Mouse (Mus musculus) intestine, embryonic 15.5 days (tissue): Measurements from ENCODE around the gene Grk1. TPM values are rescaled to one million over a fixed set of nuclear protein-coding genes. Genes with fewer than 3 reads are reported as not detected.
A peak's percentile ranks its signal among the peaks of the same experiment; 100 is the strongest.

Experiments used
- ATAC-seq: fragments of 200-750 bp; cut with Nextera tagmentation; 2 replicates; pipeline ENCODE4 v1.8.0; 2017; ENCODE audit warnings: moderate TSS enrichment, moderate library complexity
- H3K27ac ChIP-seq: fragments of 300-500 bp; sonication (generic); 2 replicates; pipeline ENCODE4 v1.5.1; 2015; ENCODE audit warnings: mild to moderate bottlenecking, inconsistent platforms
- H3K27me3 ChIP-seq: fragments of 300-500 bp; sonication (generic); replicated peaks from 2 replicates; pipeline ENCODE4 v1.6.1; 2015; ENCODE audit warnings: inconsistent platforms
- H3K36me3 ChIP-seq: fragments of 300-500 bp; sonication (generic); 2 replicates; pipeline ENCODE4 v1.6.1; 2015; ENCODE audit warnings: inconsistent platforms
- H3K4me1 ChIP-seq: fragments of 300-500 bp; sonication (generic); replicated peaks from 2 replicates; pipeline ENCODE4 v1.6.1; 2015; ENCODE audit warnings: inconsistent platforms
- H3K4me2 ChIP-seq: fragments of 300-500 bp; sonication (generic); replicated peaks from 2 replicates; pipeline ENCODE4 v1.6.1; 2015; ENCODE audit warnings: mild to moderate bottlenecking, inconsistent platforms
- H3K4me3 ChIP-seq: fragments of 300-500 bp; sonication (generic); replicated peaks from 2 replicates; pipeline ENCODE4 v1.5.1; 2015; ENCODE audit warnings: inconsistent platforms
- H3K9ac ChIP-seq: fragments of 300-500 bp; sonication (generic); 2 replicates; pipeline ENCODE4 v1.6.1; 2015; ENCODE audit warnings: inconsistent platforms
- H3K9me3 ChIP-seq: fragments of 300-500 bp; sonication (generic); 2 replicates; pipeline ENCODE4 v1.6.1; 2016; ENCODE audit warnings: inconsistent platforms
- WGBS: fragments of 180-500 bp; shearing (Covaris S2); methylation state at CpG from one replicate; pipeline ENCODE4 v1.1.7; 2015; 5-methylcytosine and 5-hydroxymethylcytosine counted together
- polyA plus RNA-seq: library from polyadenylated mRNA; unstranded; fragments of >200 nt; fragmentation: Nextera tagmentation; extraction: Ambion mirVana; gene quantifications from 2 replicates; pipeline ENCODE4 v1.2.1, GENCODE M21; 2015

Gene Grk1
- polyA plus RNA-seq: not detected in 2 replicates

- Histone ChIP-seq H3K4me3 (no peak within 1 kb of the TSS), H3K4me1 (no peaks in the 10 kb centered on the region), H3K4me2 (no peak within 1 kb of the TSS), H3K36me3 (no peaks in the 10 kb centered on the region), H3K9ac (no peak within 1 kb of the TSS), H3K27me3 (no peaks in the 10 kb centered on the region), H3K27ac (no peak within 1 kb of the TSS), H3K9me3 (no peaks in the 10 kb centered on the region)
- ATAC-seq: no peak
- WGBS: 78% methylated on average over 5 of the region's 5 CpGs
Observed at GRCm38 (mm10) chr8:13404666-13405131, at the start of gene Grk1. Gene Grk1 (plus strand): TSS chr8:13405081.

- Histone ChIP-seq H3K4me1 (peaks cover 8% of the 10 kb centered on the region; the same call in 1 of the 2 replicates), H3K27ac (0 out of 2 replicates have a peak overlapping the region, but pooled peaks have one; percentile 13), H3K36me3 (peaks cover 72% of the 10 kb centered on the region)
Observed at GRCm38 (mm10) chr8:13356221-13356620, 48.7 kb upstream of the Grk1 start.

GRCm38 (mm10) chr8:13356681-13357080, 48.2 kb upstream of the Grk1 start:
- Histone ChIP-seq H3K4me2 (no peak overlapping the region), H3K36me3 (peaks cover 77% of the 10 kb centered on the region), H3K9ac (no peak overlapping the region), H3K4me1 (0 out of 2 replicates have a peak, but pooled peaks cover 3% of the 10 kb centered on the region), H3K27ac (0 out of 2 replicates have a peak overlapping the region, but pooled peaks have one; percentile 13), H3K9me3 (no peaks in the 10 kb centered on the region), H3K27me3 (no peaks in the 10 kb centered on the region), H3K4me3 (no peak overlapping the region)
- WGBS: 66% methylated on average over 10 of the region's 10 CpGs
- peak; percentile 32; the same call in 1 of the 2 replicates for ATAC-seq

More at GRCm38 (mm10) chr8:13356221-13356620, 48.7 kb upstream of the Grk1 start:
- Histone ChIP-seq H3K4me3 (no peak overlapping the region), H3K4me2 (no peak overlapping the region), H3K27me3 (no peaks in the 10 kb centered on the region), H3K9me3 (no peaks in the 10 kb centered on the region), H3K9ac (no peak overlapping the region)
- WGBS: 79% methylated on average over 6 of the region's 6 CpGs
- ATAC-seq: no peak

GRCm38 (mm10) chr8:13360213-13360612, 44.7 kb upstream of the Grk1 start:
- H3K4me2 ChIP-seq: no peak overlapping the region
- H3K9me3 ChIP-seq: no peaks in the 10 kb centered on the region
- no peaks in the 10 kb centered on the region for H3K27me3 ChIP-seq
- ATAC-seq: no peak
- H3K27ac ChIP-seq: no peak overlapping the region
- H3K36me3 ChIP-seq: peaks cover 76% of the 10 kb centered on the region
- WGBS: 92% methylated on average over 7 of the region's 7 CpGs
- no peaks in the 10 kb centered on the region for H3K4me1 ChIP-seq
- no peak overlapping the region for H3K9ac ChIP-seq
- H3K4me3 ChIP-seq: no peak overlapping the region

- peaks cover 77% of the 10 kb centered on the region for H3K36me3 ChIP-seq
- H3K27ac ChIP-seq: no peak overlapping the region
- H3K4me3 ChIP-seq: no peak overlapping the region
- 91% methylated on average over 6 of the region's 6 CpGs for WGBS
- H3K4me1 ChIP-seq: no peaks in the 10 kb centered on the region
- no peak for ATAC-seq
- no peak overlapping the region for H3K9ac ChIP-seq
- H3K9me3 ChIP-seq: no peaks in the 10 kb centered on the region
- no peaks in the 10 kb centered on the region for H3K27me3 ChIP-seq
- H3K4me2 ChIP-seq: no peak overlapping the region
Observed at GRCm38 (mm10) chr8:13361865-13362264, 43.0 kb upstream of the Grk1 start.

GRCm38 (mm10) chr8:13373151-13373662, 31.7 kb upstream of the Grk1 start:
- Histone ChIP-seq H3K4me2 (no peak overlapping the region), H3K9me3 (no peaks in the 10 kb centered on the region), H3K27me3 (no peaks in the 10 kb centered on the region), H3K9ac (no peak overlapping the region), H3K4me1 (no peaks in the 10 kb centered on the region), H3K27ac (no peak overlapping the region), H3K4me3 (no peak overlapping the region), H3K36me3 (peaks cover 61% of the 10 kb centered on the region)
- no peak for ATAC-seq
- WGBS: 85% methylated on average over 8 of the region's 8 CpGs

- Histone ChIP-seq H3K27me3 (no peaks in the 10 kb centered on the region), H3K27ac (no peak overlapping the region), H3K36me3 (peaks cover 10% of the 10 kb centered on the region), H3K9ac (no peak overlapping the region), H3K4me2 (no peak overlapping the region), H3K9me3 (no peaks in the 10 kb centered on the region), H3K4me3 (no peak overlapping the region), H3K4me1 (no peaks in the 10 kb centered on the region)
- ATAC-seq: no peak
- 86% methylated on average over 7 of the region's 7 CpGs for WGBS
Observed at GRCm38 (mm10) chr8:13381630-13382029, 23.3 kb upstream of the Grk1 start.

- no peak for ATAC-seq
- Histone ChIP-seq H3K4me2 (no peak overlapping the region), H3K9me3 (no peaks in the 10 kb centered on the region), H3K4me1 (no peaks in the 10 kb centered on the region), H3K27me3 (no peaks in the 10 kb centered on the region), H3K27ac (no peak overlapping the region), H3K36me3 (peaks cover 10% of the 10 kb centered on the region), H3K4me3 (no peak overlapping the region), H3K9ac (no peak overlapping the region)
- 87% methylated on average over 3 of the region's 3 CpGs for WGBS
Observed at GRCm38 (mm10) chr8:13382536-13382935, 22.3 kb upstream of the Grk1 start.

- no peak overlapping the region for H3K27ac ChIP-seq
- no peak overlapping the region for H3K4me2 ChIP-seq
- no peaks in the 10 kb centered on the region for H3K9me3 ChIP-seq
- no peaks in the 10 kb centered on the region for H3K4me1 ChIP-seq
- H3K27me3 ChIP-seq: no peaks in the 10 kb centered on the region
- WGBS: 87% methylated on average over 4 of the region's 4 CpGs
- no peak overlapping the region for H3K4me3 ChIP-seq
- no peak for ATAC-seq
- H3K9ac ChIP-seq: no peak overlapping the region
- peaks cover 10% of the 10 kb centered on the region for H3K36me3 ChIP-seq
Observed at GRCm38 (mm10) chr8:13382999-13383398, 21.9 kb upstream of the Grk1 start.

- WGBS: 73% methylated on average over 13 of the region's 13 CpGs
- H3K4me1 ChIP-seq: no peaks in the 10 kb centered on the region
Observed at GRCm38 (mm10) chr8:13386366-13386765, 18.5 kb upstream of the Grk1 start.

GRCm38 (mm10) chr8:13387728-13388127, 17.2 kb upstream of the Grk1 start:
- H3K36me3 ChIP-seq: no peaks in the 10 kb centered on the region
- no peak overlapping the region for H3K9ac ChIP-seq
- H3K9me3 ChIP-seq: no peaks in the 10 kb centered on the region
- no peaks in the 10 kb centered on the region for H3K4me1 ChIP-seq
- H3K27me3 ChIP-seq: no peaks in the 10 kb centered on the region
- ATAC-seq: no peak
- 85% methylated on average over 8 of the region's 8 CpGs for WGBS
- no peak overlapping the region for H3K4me3 ChIP-seq
- no peak overlapping the region for H3K27ac ChIP-seq
- no peak overlapping the region for H3K4me2 ChIP-seq

More at GRCm38 (mm10) chr8:13386366-13386765, 18.5 kb upstream of the Grk1 start:
- Histone ChIP-seq H3K4me2 (no peak overlapping the region), H3K9me3 (no peaks in the 10 kb centered on the region), H3K9ac (no peak overlapping the region), H3K4me3 (no peak overlapping the region), H3K27ac (no peak overlapping the region), H3K36me3 (no peaks in the 10 kb centered on the region), H3K27me3 (no peaks in the 10 kb centered on the region)
- ATAC-seq: no peak

GRCm38 (mm10) chr8:13388744-13389143, 16.1 kb upstream of the Grk1 start:
- no peak for ATAC-seq
- Histone ChIP-seq H3K4me1 (no peaks in the 10 kb centered on the region), H3K27me3 (no peaks in the 10 kb centered on the region), H3K4me3 (no peak overlapping the region), H3K9ac (no peak overlapping the region), H3K27ac (no peak overlapping the region), H3K9me3 (no peaks in the 10 kb centered on the region), H3K36me3 (no peaks in the 10 kb centered on the region), H3K4me2 (no peak overlapping the region)
- WGBS: 66% methylated on average over 2 of the region's 2 CpGs

- no peaks in the 10 kb centered on the region for H3K4me1 ChIP-seq
- H3K4me3 ChIP-seq: no peak overlapping the region
- no peaks in the 10 kb centered on the region for H3K27me3 ChIP-seq
- no peaks in the 10 kb centered on the region for H3K36me3 ChIP-seq
- H3K27ac ChIP-seq: no peak overlapping the region
- ATAC-seq: no peak
- 91% methylated on average over 7 of the region's 7 CpGs for WGBS
- no peak overlapping the region for H3K4me2 ChIP-seq
- no peaks in the 10 kb centered on the region for H3K9me3 ChIP-seq
- no peak overlapping the region for H3K9ac ChIP-seq
Observed at GRCm38 (mm10) chr8:13393869-13394268, 11.0 kb upstream of the Grk1 start.
